Mouse (Mus musculus) adrenal gland, adult (tissue): ENCODE measurements around the gene Vcp.

Experiments
- DNase-seq, 2 experiments: peaks; one replicate each; pipeline ENCODE4 v3.0.0; 2022 to 2023; ENCODE audit warnings: low spot score in 1 of 2; ENCODE audit not compliant: inconsistent age in 2 of 2

Gene Vcp

DNA sequence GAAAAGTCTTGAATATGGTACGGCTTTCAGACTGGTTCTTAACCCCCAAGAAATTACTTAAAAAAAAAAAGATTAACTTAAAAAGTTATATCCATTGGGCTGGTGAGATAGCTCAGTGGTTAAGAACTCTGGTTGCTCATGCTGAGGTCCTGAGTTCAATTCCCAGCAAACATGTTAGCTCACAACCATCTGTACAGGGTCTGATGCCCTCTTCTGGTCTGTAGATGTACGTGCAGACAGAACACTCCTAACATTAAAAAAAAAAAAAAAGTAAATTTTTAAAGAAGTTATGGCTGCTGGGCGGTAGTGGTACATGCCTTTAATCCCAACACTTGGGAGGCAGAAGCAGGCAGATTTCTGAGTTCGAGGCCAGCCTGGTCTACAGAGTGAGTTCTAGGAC is 22.2 kb downstream of the Vcp start:
- no peak for DNase-seq

- DNase-seq, result peak; percentile 40 to 72
Measured at GRCm38 (mm10) chr4:42973868-42974267, 26.4 kb downstream of the Vcp start.

- DNase-seq, result no peak
Measured at GRCm38 (mm10) chr4:42972952-42973351, 27.4 kb downstream of the Vcp start.

DNA sequence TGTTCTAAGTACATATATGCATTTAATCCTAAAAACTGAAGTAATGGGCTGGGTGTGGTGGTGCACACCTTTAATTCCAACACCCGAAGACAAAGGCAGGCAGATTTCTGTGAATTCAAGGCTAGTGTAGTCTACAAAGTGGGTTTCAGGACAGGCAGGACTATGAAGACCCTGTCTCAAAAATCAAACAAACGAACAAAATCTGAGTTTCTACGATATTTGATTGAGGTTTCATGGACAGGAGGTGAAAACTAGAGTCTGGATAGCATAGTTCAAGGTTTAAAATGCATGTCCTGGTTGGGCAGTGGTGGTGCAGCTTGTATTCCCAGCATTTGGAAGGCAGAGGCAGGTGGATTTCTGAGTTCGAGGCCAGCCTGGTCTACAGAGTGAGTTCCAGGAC is 31.0 kb downstream of the Vcp start, which contains the start of gene 1700022I11Rik:
TSS of gene 1700022I11Rik (plus strand) at position 301 of the 400 bp plus-strand sequence.
- no peak for DNase-seq

GRCm38 (mm10) chr4:42965039-42965719 is 35.1 kb downstream of the Vcp start:
- DNase-seq, result peak in 1 of 2 experiments; percentile 78

GRCm38 (mm10) chr4:42963480-42963879 is 36.8 kb downstream of the Vcp start:
- no peak for DNase-seq

- peak; percentile 52 to 79 for DNase-seq
Measured at GRCm38 (mm10) chr4:42961592-42961991, 38.7 kb downstream of the Vcp start.

GRCm38 (mm10) chr4:42959382-42959781 is 40.9 kb downstream of the Vcp start:
- no peak for DNase-seq

GRCm38 (mm10) chr4:42958942-42959341 is 41.4 kb downstream of the Vcp start:
- no peak for DNase-seq

DNA sequence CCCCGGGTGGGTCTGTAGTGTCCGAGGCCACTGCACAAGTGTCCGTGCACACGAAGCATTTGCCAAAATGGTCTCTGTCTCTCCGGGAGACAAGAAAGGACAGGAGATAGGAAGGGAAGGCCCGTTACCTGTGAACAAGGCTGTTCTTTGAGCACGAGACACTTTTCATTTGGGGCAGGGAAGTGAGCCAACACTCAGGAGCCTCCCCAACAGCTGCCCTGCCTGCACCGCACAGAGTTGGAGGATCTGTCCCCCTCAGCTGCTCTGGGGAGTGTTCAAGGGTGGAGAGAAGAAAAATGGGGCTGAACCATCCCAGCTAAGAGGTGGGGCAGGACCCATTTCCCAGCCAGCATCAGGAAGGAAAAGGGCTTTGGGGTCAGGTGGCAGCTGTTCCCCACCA is 42.3 kb downstream of the Vcp start:
- DNase-seq, result no peak

DNA sequence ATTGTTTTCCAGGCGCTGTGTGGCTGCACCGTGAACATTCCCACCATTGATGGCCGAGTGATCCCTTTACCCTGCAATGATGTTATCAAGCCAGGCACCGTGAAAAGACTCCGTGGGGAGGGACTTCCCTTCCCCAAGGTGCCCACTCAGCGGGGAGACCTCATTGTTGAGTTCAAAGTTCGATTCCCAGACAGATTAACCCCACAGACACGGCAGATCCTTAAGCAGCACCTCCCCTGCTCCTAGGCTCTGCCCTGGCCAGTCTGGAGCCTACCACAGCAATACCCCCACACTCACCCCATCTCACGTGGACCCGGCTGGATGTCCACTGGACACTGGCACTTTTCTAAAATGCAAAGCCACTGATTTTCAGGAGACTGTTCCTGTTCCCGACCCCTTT is 43.0 kb downstream of the Vcp start:
- no peak for DNase-seq

DNA sequence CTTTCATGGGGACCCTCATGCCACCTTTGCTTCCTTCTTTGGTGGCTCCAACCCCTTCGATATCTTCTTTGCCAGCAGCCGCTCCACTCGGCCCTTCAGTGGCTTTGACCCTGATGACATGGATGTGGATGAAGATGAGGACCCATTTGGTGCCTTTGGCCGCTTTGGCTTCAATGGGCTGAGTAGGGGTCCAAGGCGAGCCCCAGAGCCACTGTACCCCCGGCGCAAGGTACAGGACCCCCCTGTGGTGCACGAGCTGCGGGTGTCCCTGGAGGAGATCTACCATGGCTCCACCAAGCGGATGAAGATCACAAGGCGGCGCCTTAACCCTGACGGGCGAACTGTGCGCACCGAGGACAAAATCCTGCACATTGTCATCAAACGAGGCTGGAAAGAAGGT is 43.7 kb downstream of the Vcp start:
- DNase-seq, result no peak

- DNase-seq, result no peak
Measured at GRCm38 (mm10) chr4:42955200-42955599, 45.1 kb downstream of the Vcp start.

DNA sequence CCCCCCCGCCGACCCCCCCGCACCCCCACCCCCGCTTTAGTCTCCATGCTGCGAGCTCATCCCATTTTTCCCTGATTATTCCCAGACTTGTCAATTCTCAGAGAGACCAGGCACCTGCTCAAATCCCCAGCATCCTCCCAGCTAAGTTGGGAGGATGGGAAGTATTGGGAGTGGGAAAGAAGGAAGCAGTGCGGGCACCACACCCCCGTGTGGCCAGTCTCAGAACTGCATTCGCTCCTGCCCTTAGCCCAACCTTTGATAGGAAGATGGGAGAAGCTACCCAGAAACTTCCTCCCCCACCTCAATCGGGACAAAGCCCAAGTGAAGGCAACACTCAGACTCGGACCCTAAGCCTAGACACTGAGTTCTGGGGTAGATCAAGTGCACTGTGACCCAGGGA is 46.0 kb downstream of the Vcp start:
- peak; percentile 61 to 87 for DNase-seq

GRCm38 (mm10) chr4:42953435-42954094 is 46.7 kb downstream of the Vcp start:
- no peak for DNase-seq

DNA sequence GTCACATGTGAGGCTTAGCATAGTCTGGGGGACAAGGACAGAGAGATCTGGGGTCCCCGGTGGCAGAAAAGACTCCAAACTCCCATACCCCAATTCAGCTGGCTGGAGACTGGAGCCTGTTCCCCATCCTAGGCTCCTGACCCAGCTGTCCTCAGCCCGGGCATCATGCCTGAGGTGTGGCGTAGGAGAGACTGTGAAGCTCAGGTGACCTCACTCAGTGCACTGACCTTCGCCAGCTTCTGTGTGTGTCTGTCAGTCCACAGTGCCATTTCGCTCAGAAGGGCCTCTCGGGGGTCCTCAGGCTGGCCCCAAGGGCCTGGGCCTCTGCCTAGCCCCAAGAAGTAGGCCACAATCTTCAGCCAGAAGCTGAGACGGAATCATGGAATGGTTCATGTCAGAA is 47.7 kb downstream of the Vcp start:
- no peak for DNase-seq

DNA sequence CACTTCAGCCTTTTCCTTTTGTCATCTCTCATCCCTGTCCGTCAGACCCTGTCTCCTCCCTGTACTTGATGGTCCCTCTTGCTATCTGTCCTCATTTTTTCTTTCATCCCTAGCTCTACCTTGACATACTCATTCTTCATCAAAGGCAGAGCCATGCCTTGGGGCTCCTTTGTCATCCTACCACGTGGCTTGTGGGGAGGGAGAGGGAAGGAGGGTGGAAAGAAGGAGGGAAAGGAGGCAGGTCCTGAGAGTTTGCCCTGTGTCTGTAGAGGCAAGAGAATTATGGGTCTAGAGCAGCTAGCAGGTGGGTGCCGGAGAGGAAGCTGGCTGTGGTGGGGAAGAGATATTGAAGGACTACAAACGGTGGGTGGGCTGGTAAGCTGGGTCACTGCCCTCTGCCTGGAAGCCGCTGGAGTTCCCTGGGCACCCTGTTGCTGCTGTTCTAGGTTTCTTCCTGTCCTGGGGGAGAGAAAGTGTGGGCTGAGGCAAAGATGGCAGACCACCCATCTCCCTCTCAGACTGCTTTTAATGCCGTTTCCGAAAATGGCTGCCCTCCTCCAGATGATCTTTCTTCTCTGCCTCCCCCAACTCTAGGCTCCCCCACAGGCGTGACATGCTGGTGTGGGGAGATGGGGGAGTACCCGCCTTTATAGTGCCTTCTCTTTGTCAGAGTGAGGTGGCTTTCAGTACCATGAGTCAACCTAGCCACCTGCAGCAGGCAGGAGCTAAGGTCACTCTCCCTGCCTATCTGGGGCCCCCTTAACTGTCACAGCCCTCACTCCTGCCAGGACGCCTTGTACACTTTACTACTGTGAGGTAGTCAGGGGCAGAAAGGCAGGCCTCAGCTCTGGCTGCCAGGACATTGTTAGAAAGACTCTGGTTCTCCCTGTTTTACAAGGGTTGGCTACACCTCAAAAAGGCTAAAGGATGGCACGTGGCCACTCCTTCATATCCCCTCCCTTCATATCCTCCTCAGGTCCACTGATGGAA is 48.8 kb downstream of the Vcp start:
- no peak for DNase-seq

DNA sequence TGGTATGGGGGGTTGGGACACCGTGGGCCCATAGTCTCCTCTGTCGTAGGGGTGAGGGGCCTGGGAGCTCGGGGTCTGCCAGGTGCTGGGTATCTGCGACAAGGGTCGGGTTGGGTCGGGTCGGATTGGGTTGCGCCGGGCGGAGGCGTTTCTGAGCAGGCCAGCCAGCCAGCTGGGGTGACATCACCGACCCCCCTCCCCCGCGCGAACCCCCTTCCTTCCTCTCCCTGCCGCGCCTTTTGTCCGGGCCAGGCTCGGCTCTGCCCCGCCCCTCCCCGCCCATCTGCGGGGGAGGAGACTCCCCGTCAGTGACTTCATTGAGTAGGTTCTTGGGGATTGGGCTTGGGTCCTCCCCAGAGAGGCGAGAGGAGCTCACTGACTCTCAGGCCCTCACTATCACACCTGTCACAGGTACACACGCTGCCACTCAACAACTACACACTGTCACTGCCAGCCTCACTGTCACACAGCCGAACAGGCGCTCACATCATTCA is 50.2 kb downstream of the Vcp start:
- DNase-seq, result peak; percentile 92 to 95

- peak; percentile 98 to 99 for DNase-seq
Measured at GRCm38 (mm10) chr4:42949676-42950051, 50.6 kb downstream of the Vcp start, which contains the start of gene Dnajb5. TSS of gene Dnajb5 (plus strand) at chr4:42949814.

DNA sequence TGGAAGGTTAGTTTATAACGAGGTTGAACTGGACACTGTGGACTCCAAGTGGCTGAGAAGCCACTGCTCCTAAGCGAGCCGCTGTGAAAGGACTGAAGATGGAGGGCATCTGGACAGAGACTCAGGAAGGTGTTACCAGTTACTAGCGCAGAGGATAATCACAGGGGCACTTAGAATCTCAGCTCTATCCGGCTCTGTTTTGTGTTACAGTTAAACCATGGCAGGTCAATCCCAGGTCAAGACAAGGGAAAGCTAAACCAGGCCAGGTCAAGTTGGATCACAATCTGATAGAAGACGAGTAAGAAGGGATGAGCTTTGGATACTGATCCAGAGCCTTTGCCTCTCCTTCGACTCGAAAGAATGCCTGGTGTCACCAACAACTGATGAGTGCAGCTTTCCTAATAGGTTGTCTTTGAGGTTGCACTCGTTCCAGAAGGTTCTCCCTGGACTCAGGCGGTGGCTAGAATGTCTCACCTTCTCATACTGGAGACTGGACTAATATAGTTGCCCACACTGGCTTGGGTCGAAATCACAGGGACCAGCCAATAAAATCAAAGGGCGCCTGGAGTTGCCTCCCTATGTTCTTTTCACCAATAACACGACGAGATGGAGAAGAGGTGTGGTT is 51.1 kb downstream of the Vcp start:
- DNase-seq, result no peak

DNA sequence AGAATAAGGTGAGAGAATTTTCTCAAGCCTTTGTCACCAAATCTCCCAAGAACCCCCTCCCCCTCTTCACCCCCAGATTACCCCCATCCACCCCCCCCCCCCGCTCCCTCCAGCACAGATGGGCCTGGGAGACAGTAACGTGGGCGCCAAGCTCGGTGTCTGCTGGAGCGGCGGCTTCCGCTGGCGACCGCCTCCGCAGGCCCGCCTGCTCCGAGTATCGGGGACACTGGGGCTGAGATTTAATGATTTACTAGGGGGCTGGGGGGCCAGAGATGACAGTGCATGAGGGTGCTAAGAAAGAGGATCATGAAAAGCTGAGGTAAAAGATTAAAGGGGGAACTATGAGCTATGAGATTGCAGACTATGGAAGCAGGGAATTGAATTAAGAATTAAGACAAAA is 51.8 kb downstream of the Vcp start:
- DNase-seq, result no peak
